Mouse (Mus musculus) G1E (cell line): ENCODE results near the gene Trhr2. TPM values are rescaled to one million over a fixed set of nuclear protein-coding genes. Genes with fewer than 3 reads are reported as not detected.

Source experiments
- ATAC-seq: 2 replicates; pipeline ENCODE4 v1.8.0; 2016; ENCODE audit warnings: mild to moderate bottlenecking; ENCODE audit not compliant: insufficient number of reproducible peaks, poor library complexity, low FRiP score, severe bottlenecking; ENCODE audit errors: extremely low read depth
- DNase-seq: peaks from one replicate; pipeline ENCODE4 v3.0.0; 2012; ENCODE audit warnings: low spot score
- H3K27me3 ChIP-seq: 2 replicates; pipeline ENCODE4 v1.6.1; 2012; ENCODE audit warnings: mild to moderate bottlenecking, low read length, inconsistent platforms; ENCODE audit not compliant: insufficient read depth
- H3K36me3 ChIP-seq: replicated peaks from 2 replicates; pipeline ENCODE3; 2012; ENCODE audit warnings: mild to moderate bottlenecking, inconsistent platforms
- H3K4me1 ChIP-seq: 2 replicates; pipeline ENCODE4 v1.6.1; 2012; ENCODE audit warnings: low read depth, low read length, inconsistent platforms, mixed read lengths; ENCODE audit not compliant: insufficient read depth
- H3K4me3 ChIP-seq: 2 replicates; pipeline ENCODE4 v1.5.1; 2012; ENCODE audit warnings: low read depth, mild to moderate bottlenecking, inconsistent platforms, low read length, moderate library complexity, mixed read lengths
- H3K9me3 ChIP-seq: replicated peaks from 2 replicates; pipeline ENCODE4 v1.6.1; 2012; ENCODE audit warnings: inconsistent platforms
- CTCF ChIP-seq: IDR thresholded peaks from 2 replicates; pipeline ENCODE4 v1.5.1; 2012; ENCODE audit warnings: low read depth, low read length, inconsistent platforms, mixed read lengths
- GATA1 ChIP-seq: IDR thresholded peaks from 2 replicates; pipeline ENCODE4 v1.6.1; 2012; ENCODE audit warnings: borderline replicate concordance, low read length, inconsistent platforms, mixed read lengths
- GATA2 ChIP-seq: IDR thresholded peaks from 2 replicates; pipeline ENCODE4 v1.6.1; 2012; ENCODE audit warnings: low read depth, low read length, inconsistent platforms, borderline replicate concordance
- POLR2AphosphoS5 ChIP-seq: IDR thresholded peaks from 2 replicates; pipeline ENCODE4 v1.6.1; 2012; ENCODE audit warnings: low read depth, low read length, inconsistent platforms; ENCODE audit not compliant: insufficient replicate concordance
- TAL1 ChIP-seq: conservative IDR thresholded peaks from 2 replicates; pipeline ENCODE4 v1.6.1; 2012; ENCODE audit warnings: low read depth, low read length, inconsistent platforms, mixed read lengths
- polyA plus RNA-seq: library from polyadenylated mRNA; stranded (reverse); fragments of >175 nt; gene quantifications from 2 replicates; pipeline ENCODE4 v1.2.3, GENCODE M21; 2012
- total RNA-seq, 2 experiments: library from RNA; stranded (forward) in 1 of 2; stranded (reverse) in 1 of 2; fragments of 200-1000 nt in 1 of 2; fragments of >200 nt in 1 of 2; fragmentation: Nextera tagmentation in 1 of 2; gene quantifications; 2 replicates each; pipeline ENCODE4 v1.2.3; 2014 to 2017

Gene Trhr2
- total and polyA plus RNA-seq, 3 experiments = not detected

DNA sequence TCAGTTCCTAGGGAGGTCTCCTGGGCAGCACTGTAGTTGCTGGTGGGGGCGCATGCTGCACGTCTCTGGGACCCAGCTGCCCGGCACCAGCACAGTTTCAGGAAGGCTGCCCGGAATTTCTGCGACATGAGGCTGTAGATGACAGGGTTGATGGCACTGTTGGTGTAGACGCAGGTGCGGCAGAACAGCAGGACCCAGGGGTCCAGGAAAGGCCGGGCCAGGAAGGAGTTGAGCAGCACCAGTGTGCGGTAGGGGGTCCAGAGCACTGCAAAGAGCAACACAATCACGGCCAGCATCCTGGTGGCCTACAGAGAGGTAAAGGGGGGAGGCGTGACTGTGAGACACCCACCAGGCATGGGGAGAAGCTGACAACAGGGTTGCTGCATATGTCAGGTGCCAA lies 3.3 kb downstream of the Trhr2 start:
- TF ChIP-seq POLR2AphosphoS5 = no peak
- TF ChIP-seq GATA1 = no peak
- no peak for TF ChIP-seq CTCF
- TF ChIP-seq TAL1 = no peak
- TF ChIP-seq GATA2 = no peak
- no peak overlapping the region for H3K4me3 ChIP-seq
- no peaks in the 10 kb centered on the region for H3K36me3 ChIP-seq
- H3K9me3 ChIP-seq = no peaks in the 10 kb centered on the region
- no peak for ATAC-seq
- peaks cover 20% of the 10 kb centered on the region for H3K4me1 ChIP-seq
- DNase-seq = no peak
- peaks cover 94% of the 10 kb centered on the region for H3K27me3 ChIP-seq

DNA sequence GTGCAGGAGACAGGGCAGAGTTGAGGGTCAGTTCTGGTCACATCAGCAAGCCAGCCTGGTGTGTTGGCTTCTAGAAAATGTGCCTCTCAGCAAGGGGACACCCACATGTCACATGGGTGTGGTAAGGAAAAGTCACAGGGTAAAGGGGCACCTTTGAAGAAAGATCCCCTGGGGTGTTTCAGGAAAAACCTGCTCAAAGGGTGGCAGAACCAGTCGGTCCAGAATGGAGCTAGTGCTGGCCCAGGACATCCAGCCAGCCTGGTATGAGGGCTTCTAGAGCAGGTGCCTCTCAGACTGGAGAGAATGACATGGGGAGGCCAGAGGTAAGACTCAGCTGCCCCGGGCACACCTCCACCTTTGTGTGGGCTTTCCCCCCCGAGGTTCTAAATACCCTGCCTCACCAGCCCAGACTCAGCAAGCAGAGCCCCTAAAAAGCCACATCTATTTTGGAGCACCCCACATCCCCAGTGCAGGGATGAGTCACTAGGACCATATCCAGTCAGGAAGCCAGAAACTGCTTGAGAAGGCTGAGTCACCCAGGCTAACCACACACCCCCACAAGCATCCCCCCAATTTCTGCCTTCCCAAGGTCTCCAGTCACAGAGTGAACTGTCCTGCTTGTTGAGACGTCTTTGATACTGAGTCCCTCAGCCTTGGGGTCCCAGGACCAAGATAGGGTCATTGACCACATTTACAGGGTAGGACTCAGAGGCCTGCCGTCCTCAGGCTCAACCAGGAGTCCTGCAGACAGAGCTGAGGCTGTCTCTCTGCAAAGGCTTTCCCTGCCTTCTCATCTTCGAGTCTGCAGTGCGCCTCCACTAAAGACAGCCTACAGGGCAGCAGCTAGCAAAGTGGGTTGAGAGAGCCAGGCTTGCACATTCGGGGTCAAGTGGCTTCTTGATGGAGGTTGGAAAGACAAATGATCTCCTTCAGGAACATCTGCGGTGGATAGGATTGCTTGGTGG lies 4.6 kb downstream of the Trhr2 start:
- Histone ChIP-seq H3K9me3 (no peaks in the 10 kb centered on the region), H3K36me3 (no peaks in the 10 kb centered on the region), H3K4me1 (peaks cover 29% of the 10 kb centered on the region), H3K4me3 (no peak overlapping the region), H3K27me3 (peaks cover 89% of the 10 kb centered on the region)
- TF ChIP-seq TAL1 = no peak
- TF ChIP-seq GATA2 = no peak
- TF ChIP-seq CTCF = no peak
- no peak for TF ChIP-seq POLR2AphosphoS5
- no peak for TF ChIP-seq GATA1
- no peak for DNase-seq
- no peak for ATAC-seq

DNA sequence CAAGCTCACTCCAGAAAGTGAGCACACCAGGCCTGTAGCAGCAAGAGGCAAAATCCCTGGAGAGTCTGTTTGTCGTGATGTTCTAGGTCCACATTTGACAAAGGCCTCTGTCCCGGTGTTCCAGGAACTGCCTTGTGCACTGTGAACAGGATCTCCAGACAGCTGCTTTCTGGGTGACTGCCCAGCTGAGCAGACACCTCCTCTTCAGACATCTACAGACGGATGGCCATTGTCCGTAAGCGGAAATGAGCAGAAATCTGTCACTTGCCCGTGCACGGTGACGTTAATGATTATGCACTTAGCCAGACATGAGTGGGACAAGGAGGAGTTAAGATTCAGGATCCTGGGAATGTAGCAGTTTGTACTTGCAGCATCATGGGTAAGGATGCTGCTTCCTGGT lies 6.4 kb downstream of the Trhr2 start:
- no peaks in the 10 kb centered on the region for H3K36me3 ChIP-seq
- no peaks in the 10 kb centered on the region for H3K9me3 ChIP-seq
- TF ChIP-seq CTCF (no peak), TAL1 (no peak), POLR2AphosphoS5 (no peak), GATA1 (no peak), GATA2 (no peak)
- no peak for ATAC-seq
- no peak overlapping the region for H3K4me3 ChIP-seq
- H3K27me3 ChIP-seq = peaks cover 73% of the 10 kb centered on the region
- peaks cover 47% of the 10 kb centered on the region for H3K4me1 ChIP-seq
- no peak for DNase-seq

DNA sequence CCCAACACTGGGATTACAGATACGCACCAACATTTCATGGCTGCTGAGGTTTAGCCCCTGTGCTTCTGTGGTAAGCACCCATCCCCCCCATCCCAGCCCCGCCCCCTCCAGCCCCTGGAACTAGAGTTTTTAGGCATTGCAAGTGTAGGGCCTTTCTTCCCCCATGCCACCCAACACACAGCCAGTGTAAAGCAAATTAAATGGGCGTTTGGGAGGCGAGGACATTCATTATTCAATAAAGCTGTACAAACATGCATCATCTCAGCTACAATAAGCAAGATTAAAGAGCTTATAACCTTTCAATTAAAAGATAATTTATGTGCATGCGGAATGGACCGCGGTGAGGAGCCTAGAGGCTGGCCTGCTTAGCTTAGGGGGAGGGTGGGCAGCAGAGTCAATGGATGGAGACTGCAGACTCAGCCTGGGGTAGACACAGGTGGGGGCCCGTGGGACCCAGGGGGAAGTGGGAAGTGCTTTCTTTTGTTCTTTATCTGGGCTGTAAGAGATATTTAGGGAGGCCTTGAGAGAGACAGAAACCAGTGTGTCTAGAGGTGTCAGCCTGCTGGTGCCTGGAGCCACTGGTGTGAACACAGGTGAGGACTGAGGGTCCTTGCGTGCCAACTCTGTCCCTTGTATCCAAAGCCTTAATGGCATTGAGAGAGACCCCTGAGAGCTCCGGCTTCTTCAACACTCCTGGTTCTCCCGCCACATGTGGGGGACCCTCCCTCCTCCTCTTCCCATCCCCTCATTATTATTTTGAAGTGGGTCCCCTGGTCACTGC lies 10.0 kb downstream of the Trhr2 start:
- no peak for DNase-seq
- H3K9me3 ChIP-seq = no peaks in the 10 kb centered on the region
- no peak for TF ChIP-seq POLR2AphosphoS5

DNA sequence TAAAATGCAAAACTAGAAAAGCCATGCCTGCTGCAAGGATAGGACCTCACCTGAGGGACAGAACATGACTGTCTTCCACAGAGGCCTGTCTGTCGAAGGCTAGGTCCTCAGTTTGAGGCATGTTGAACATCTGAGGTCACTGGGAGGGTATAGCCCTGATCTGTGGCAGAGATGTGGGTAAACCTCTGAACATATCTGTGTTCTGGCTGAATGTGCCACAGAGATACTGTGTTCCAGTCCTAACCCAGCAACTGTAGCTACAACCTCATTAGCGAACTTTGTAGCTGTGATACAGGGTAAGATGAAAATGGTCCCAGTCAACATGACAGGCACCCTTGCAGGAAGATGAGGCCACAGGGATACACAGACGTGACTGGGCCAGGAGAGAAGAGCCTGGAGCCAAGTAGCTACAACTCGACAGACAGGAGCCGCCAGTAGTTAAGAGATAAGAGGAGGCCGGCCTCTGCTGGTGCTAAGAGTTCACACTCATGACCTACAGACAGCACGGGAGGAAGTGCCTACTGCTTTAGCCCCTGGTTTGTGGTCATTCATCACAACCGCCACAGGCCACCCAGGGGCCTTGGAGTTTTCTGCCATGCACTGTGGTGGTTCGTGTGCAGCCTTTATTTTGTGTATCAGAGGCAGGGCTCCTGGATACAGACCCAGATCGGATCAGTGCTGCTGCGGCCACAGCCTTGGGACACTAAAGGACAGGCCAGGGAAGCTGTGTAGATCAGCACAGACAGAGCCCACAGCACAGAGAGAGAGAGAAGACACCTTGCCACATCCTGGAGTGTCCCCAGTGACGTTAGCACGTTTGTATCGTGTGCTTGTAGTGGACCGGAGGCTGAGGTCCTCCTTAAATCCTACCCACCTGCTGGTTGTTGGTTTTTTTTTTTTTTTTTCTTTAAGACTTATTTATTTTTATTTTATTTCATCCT lies 10.9 kb downstream of the Trhr2 start:
- Histone ChIP-seq H3K36me3 (no peaks in the 10 kb centered on the region), H3K4me1 (peaks cover 68% of the 10 kb centered on the region), H3K27me3 (peaks cover 31% of the 10 kb centered on the region), H3K4me3 (peak overlapping the region; percentile 57; the same call in 1 of the 2 replicates), H3K9me3 (no peaks in the 10 kb centered on the region)
- peak; percentile 77 for ATAC-seq
- peak; percentile 69 for DNase-seq
- TF ChIP-seq POLR2AphosphoS5 = no peak
- no peak for TF ChIP-seq TAL1
- TF ChIP-seq GATA2 = no peak
- no peak for TF ChIP-seq CTCF
- no peak for TF ChIP-seq GATA1

More for the DNA sequence above, 10.0 kb downstream of the Trhr2 start:
- no peak for ATAC-seq
- no peaks in the 10 kb centered on the region for H3K36me3 ChIP-seq
- H3K27me3 ChIP-seq = peaks cover 36% of the 10 kb centered on the region
- peaks cover 65% of the 10 kb centered on the region for H3K4me1 ChIP-seq
- H3K4me3 ChIP-seq = no peak overlapping the region; the same call in 1 of the 2 replicates
